Mouse (Mus musculus) bone marrow macrophage, adult 2 months (primary cell): ENCODE data around the gene Ocel1.

ENCODE experiments used
- CTCF ChIP-seq: IDR thresholded peaks from 2 replicates; pipeline ENCODE4 v1.5.1; 2012; ENCODE audit warnings: low read depth, mild to moderate bottlenecking, low read length, moderate library complexity
- POLR2A ChIP-seq: IDR thresholded peaks from 2 replicates; pipeline ENCODE4 v1.6.1; 2012; ENCODE audit warnings: mild to moderate bottlenecking, low read depth, low read length, borderline replicate concordance

DNA sequence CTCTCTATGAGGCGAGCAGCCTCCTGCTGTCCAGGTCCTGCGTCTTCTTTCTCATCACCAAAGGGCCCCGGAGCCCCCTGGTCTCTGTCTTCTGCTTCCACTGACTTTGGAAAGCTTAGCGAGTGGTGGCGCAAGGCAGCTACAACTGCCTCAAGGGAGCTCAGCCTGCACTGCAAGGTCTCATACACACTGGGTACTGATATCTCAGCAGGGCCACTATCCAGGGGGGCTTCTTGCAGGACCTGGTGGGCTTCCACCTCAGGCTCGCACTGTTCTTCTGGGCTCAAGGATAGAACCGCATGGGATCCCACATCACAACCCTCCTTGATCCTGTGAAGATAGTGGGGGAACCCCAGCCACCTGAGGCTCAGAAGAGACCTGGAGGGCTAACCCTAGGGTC lies 23.4 kb downstream of the Ocel1 start:
- TF ChIP-seq CTCF: no peak
- TF ChIP-seq POLR2A: no peak
